Mouse (Mus musculus): ENCODE measurements around the gene Alg5. TPM values are rescaled to one million over a fixed set of nuclear protein-coding genes. Genes with fewer than 3 reads are reported as not detected.
"Not testable (repeated sequence)": the region's sequence is repeated elsewhere in the genome, so short reads cannot be mapped to it uniquely, and the experiment has no call there.

Alg5 gene
- polyA plus RNA-seq, 1 experiment from 2014 or later: 50.7 TPM

GRCm38 (mm10) chr3:54760321-54761115, 25.2 kb downstream of the Alg5 start:
- no peaks in the 10 kb centered on the region for H3K36me3 ChIP-seq (ENCODE audit: insufficient read depth)
- no peak overlapping the region; the same call in 1 of the 2 replicates for H3K9ac ChIP-seq
- peaks cover 29% of the 10 kb centered on the region; the same call in 1 of the 2 replicates for H3K4me1 ChIP-seq (ENCODE audit: insufficient read depth)
- H3K4me2 ChIP-seq: no peak overlapping the region
- TF ChIP-seq CTCF (IDR thresholded peaks at IDR 0.05; ENCODE audit: low read depth): no peak
- 40% methylated on average over 15 of the region's 15 CpGs for WGBS
- H3K27ac ChIP-seq (ENCODE audit: low read depth): peak overlapping the region; percentile 24; the same call in 1 of the 2 replicates
- no peak for ATAC-seq (ENCODE audit: insufficient read depth)
- peak; percentile 17 for DNase-seq
- H3K27me3 ChIP-seq (ENCODE audit: insufficient read depth, low read length): 0 out of 2 replicates have a peak, but pooled peaks cover 4% of the 10 kb centered on the region
- no peaks in the 10 kb centered on the region for H3K9me3 ChIP-seq (ENCODE audit: low read depth, low read length)
- no peak overlapping the region for H3K4me3 ChIP-seq (ENCODE audit: low read depth, low read length)

- Histone ChIP-seq H3K4me2 (no peak overlapping the region), H3K9ac (no peak overlapping the region; the same call in 1 of the 2 replicates), H3K27ac (ENCODE audit: low read depth) (0 out of 2 replicates have a peak overlapping the region, but pooled peaks have one; percentile 36), H3K9me3 (ENCODE audit: low read depth, low read length) (no peaks in the 10 kb centered on the region), H3K4me3 (ENCODE audit: low read depth, low read length) (no peak overlapping the region), H3K27me3 (ENCODE audit: insufficient read depth, low read length) (0 out of 2 replicates have a peak, but pooled peaks cover 4% of the 10 kb centered on the region), H3K36me3 (ENCODE audit: insufficient read depth) (no peaks in the 10 kb centered on the region), H3K4me1 (ENCODE audit: insufficient read depth) (peaks cover 29% of the 10 kb centered on the region; the same call in 1 of the 2 replicates)
- ATAC-seq (ENCODE audit: insufficient read depth) (peak; percentile 55; the same call in 1 of the 2 replicates), DNase-seq (peak; percentile 85)
- TF ChIP-seq CTCF (IDR thresholded peaks at IDR 0.05; ENCODE audit: low read depth): no peak
- 57% methylated on average over 1 of the region's 1 CpGs for WGBS
Measured at GRCm38 (mm10) chr3:54761258-54761657, 25.9 kb downstream of the Alg5 start.

- H3K9me3 ChIP-seq (ENCODE audit: low read depth, low read length): no peaks in the 10 kb centered on the region
- no peak for TF ChIP-seq CTCF (IDR thresholded peaks at IDR 0.05; ENCODE audit: low read depth)
- 53% methylated on average over 18 of the region's 18 CpGs for WGBS
- H3K36me3 ChIP-seq (ENCODE audit: insufficient read depth): no peaks in the 10 kb centered on the region
- H3K27ac ChIP-seq (ENCODE audit: low read depth): no peak overlapping the region; the same call in 1 of the 2 replicates
- no peaks in the 10 kb centered on the region for H3K27me3 ChIP-seq (ENCODE audit: insufficient read depth, low read length)
- ATAC-seq (ENCODE audit: insufficient read depth) (no peak), DNase-seq (peak; percentile 57)
- H3K4me2 ChIP-seq: peak overlapping the region; percentile 46
- no peak overlapping the region for H3K9ac ChIP-seq
- H3K4me1 ChIP-seq (ENCODE audit: insufficient read depth): peaks cover 13% of the 10 kb centered on the region; the same call in 1 of the 2 replicates
- H3K4me3 ChIP-seq (ENCODE audit: low read depth, low read length): 0 out of 2 replicates have a peak overlapping the region, but pooled peaks have one; percentile 8
Measured at GRCm38 (mm10) chr3:54764418-54764817, 29.1 kb downstream of the Alg5 start.

GRCm38 (mm10) chr3:54765521-54765920, 30.2 kb downstream of the Alg5 start:
- not testable (repeated sequence) for H3K27ac ChIP-seq (ENCODE audit: low read depth); H3K4me2 ChIP-seq; H3K9ac ChIP-seq; H3K36me3 ChIP-seq (ENCODE audit: insufficient read depth); H3K9me3 ChIP-seq (ENCODE audit: low read depth, low read length); H3K4me3 ChIP-seq (ENCODE audit: low read depth, low read length); H3K27me3 ChIP-seq (ENCODE audit: insufficient read depth, low read length); ATAC-seq (ENCODE audit: insufficient read depth)
- peak; percentile 53 for TF ChIP-seq CTCF (IDR thresholded peaks at IDR 0.05; ENCODE audit: low read depth)
- DNase-seq: peak; percentile 37
- H3K4me1 ChIP-seq (ENCODE audit: insufficient read depth): peaks cover 11% of the 10 kb centered on the region; the same call in 1 of the 2 replicates
- whole genome bisulfite sequencing: 86% methylated on average over 6 of the region's 6 CpGs

GRCm38 (mm10) chr3:54766034-54766433, 30.7 kb downstream of the Alg5 start:
- Histone ChIP-seq H3K4me3 (ENCODE audit: low read depth, low read length) (no peak overlapping the region), H3K9me3 (ENCODE audit: low read depth, low read length) (no peaks in the 10 kb centered on the region), H3K27me3 (ENCODE audit: insufficient read depth, low read length) (no peaks in the 10 kb centered on the region), H3K36me3 (ENCODE audit: insufficient read depth) (no peaks in the 10 kb centered on the region), H3K4me1 (ENCODE audit: insufficient read depth) (0 out of 2 replicates have a peak, but pooled peaks cover 6% of the 10 kb centered on the region), H3K27ac (ENCODE audit: low read depth) (peak overlapping the region; percentile 42; the same call in 1 of the 2 replicates), H3K9ac (no peak overlapping the region), H3K4me2 (peak overlapping the region; percentile 32; the same call in 1 of the 2 replicates)
- no peak for TF ChIP-seq CTCF (IDR thresholded peaks at IDR 0.05; ENCODE audit: low read depth)
- ATAC-seq (ENCODE audit: insufficient read depth) (no peak), DNase-seq (peak; percentile 69)
- WGBS: 40% methylated on average over 14 of the region's 14 CpGs

- Histone ChIP-seq H3K27me3 (ENCODE audit: insufficient read depth, low read length) (no peaks in the 10 kb centered on the region), H3K36me3 (ENCODE audit: insufficient read depth) (no peaks in the 10 kb centered on the region), H3K9ac (no peak overlapping the region), H3K4me3 (ENCODE audit: low read depth, low read length) (no peak overlapping the region), H3K27ac (ENCODE audit: low read depth) (no peak overlapping the region), H3K9me3 (ENCODE audit: low read depth, low read length) (no peaks in the 10 kb centered on the region), H3K4me1 (ENCODE audit: insufficient read depth) (0 out of 2 replicates have a peak, but pooled peaks cover 2% of the 10 kb centered on the region), H3K4me2 (no peak overlapping the region; the same call in 1 of the 2 replicates)
- DNase-seq (no peak), ATAC-seq (ENCODE audit: insufficient read depth) (no peak)
- no peak for TF ChIP-seq CTCF (IDR thresholded peaks at IDR 0.05; ENCODE audit: low read depth)
- 65% methylated on average over 5 of the region's 5 CpGs for WGBS
Measured at GRCm38 (mm10) chr3:54766811-54767210, 31.5 kb downstream of the Alg5 start.

- Histone ChIP-seq H3K9ac (no peak overlapping the region), H3K4me2 (no peak overlapping the region), H3K4me1 (ENCODE audit: insufficient read depth) (no peaks in the 10 kb centered on the region), H3K27ac (ENCODE audit: low read depth) (no peak overlapping the region), H3K4me3 (ENCODE audit: low read depth, low read length) (no peak overlapping the region), H3K27me3 (ENCODE audit: insufficient read depth, low read length) (no peaks in the 10 kb centered on the region), H3K36me3 (ENCODE audit: insufficient read depth) (no peaks in the 10 kb centered on the region), H3K9me3 (ENCODE audit: low read depth, low read length) (no peaks in the 10 kb centered on the region; the same call in 1 of the 2 replicates)
- ATAC-seq (ENCODE audit: insufficient read depth) (no peak), DNase-seq (peak; percentile 40)
- no peak for TF ChIP-seq CTCF (IDR thresholded peaks at IDR 0.05; ENCODE audit: low read depth)
- WGBS: 81% methylated on average over 8 of the region's 8 CpGs
Measured at GRCm38 (mm10) chr3:54768592-54768991, 33.3 kb downstream of the Alg5 start.

All from lung, embryonic 14.5 days (tissue).